Mouse (Mus musculus) intestine, embryonic 14.5 days (tissue): Measurements from ENCODE around the gene Jmjd1c. TPM values are rescaled to one million over a fixed set of nuclear protein-coding genes. Genes with fewer than 3 reads are reported as not detected.

Experiments
- ATAC-seq: fragments of 200-750 bp; cut with Nextera tagmentation; replicated peaks from 2 replicates; pipeline ENCODE4 v1.8.0; 2017; ENCODE audit warnings: low read depth, moderate number of reproducible peaks, moderate TSS enrichment, moderate library complexity; ENCODE audit not compliant: low FRiP score, low TSS enrichment
- DNase-seq: peaks from one replicate; pipeline ENCODE4 v3.0.0-alpha.2; 2018; ENCODE audit warnings: low spot score
- H3K27ac ChIP-seq: fragments of 300-500 bp; sonication (generic); 2 replicates; pipeline ENCODE4 v1.5.1; 2014; ENCODE audit warnings: low read depth, mild to moderate bottlenecking, control low read depth
- H3K27me3 ChIP-seq: fragments of 300-500 bp; sonication (generic); replicated peaks from 2 replicates; pipeline ENCODE4 v1.6.1; 2014; ENCODE audit warnings: low read length, control low read depth; ENCODE audit not compliant: control insufficient read depth, insufficient read depth
- H3K36me3 ChIP-seq: fragments of 300-500 bp; sonication (generic); 2 replicates; pipeline ENCODE4 v1.6.1; 2014; ENCODE audit warnings: low read length, control low read depth; ENCODE audit not compliant: control insufficient read depth, insufficient read depth
- H3K4me1 ChIP-seq: fragments of 300-500 bp; sonication (generic); replicated peaks from 2 replicates; pipeline ENCODE4 v1.6.1; 2014; ENCODE audit warnings: low read length, control low read depth, mixed read lengths; ENCODE audit not compliant: control insufficient read depth, insufficient read depth
- H3K4me2 ChIP-seq: fragments of 300-500 bp; sonication (generic); 2 replicates; pipeline ENCODE4 v1.6.1; 2014; ENCODE audit warnings: low read length
- H3K4me3 ChIP-seq: fragments of 300-500 bp; sonication (generic); 2 replicates; pipeline ENCODE4 v1.5.1; 2014; ENCODE audit warnings: low read depth, low read length, control low read depth, mixed read lengths
- H3K9ac ChIP-seq: fragments of 300-500 bp; sonication (generic); 2 replicates; pipeline ENCODE4 v1.6.1; 2014; ENCODE audit warnings: mild to moderate bottlenecking, low read length
- H3K9me3 ChIP-seq: fragments of 300-500 bp; sonication (generic); 2 replicates; pipeline ENCODE4 v1.6.1; 2016; ENCODE audit warnings: low read length, control low read depth; ENCODE audit not compliant: control insufficient read depth
- WGBS: fragments of 180-500 bp; shearing (Covaris S2); extraction: QIAGEN DNeasy Blood & Tissue Kit; methylation state at CpG from one replicate; pipeline ENCODE4 v1.1.7; 2014; 5-methylcytosine and 5-hydroxymethylcytosine counted together
- polyA plus RNA-seq: library from polyadenylated mRNA; unstranded; fragments of >200 nt; fragmentation: Nextera tagmentation; extraction: Ambion mirVana; gene quantifications from 2 replicates; pipeline ENCODE4 v1.2.1, GENCODE M21; 2014

Jmjd1c gene
- polyA plus RNA-seq, 1 experiment from 2014 or later, result 47.5 TPM

DNA sequence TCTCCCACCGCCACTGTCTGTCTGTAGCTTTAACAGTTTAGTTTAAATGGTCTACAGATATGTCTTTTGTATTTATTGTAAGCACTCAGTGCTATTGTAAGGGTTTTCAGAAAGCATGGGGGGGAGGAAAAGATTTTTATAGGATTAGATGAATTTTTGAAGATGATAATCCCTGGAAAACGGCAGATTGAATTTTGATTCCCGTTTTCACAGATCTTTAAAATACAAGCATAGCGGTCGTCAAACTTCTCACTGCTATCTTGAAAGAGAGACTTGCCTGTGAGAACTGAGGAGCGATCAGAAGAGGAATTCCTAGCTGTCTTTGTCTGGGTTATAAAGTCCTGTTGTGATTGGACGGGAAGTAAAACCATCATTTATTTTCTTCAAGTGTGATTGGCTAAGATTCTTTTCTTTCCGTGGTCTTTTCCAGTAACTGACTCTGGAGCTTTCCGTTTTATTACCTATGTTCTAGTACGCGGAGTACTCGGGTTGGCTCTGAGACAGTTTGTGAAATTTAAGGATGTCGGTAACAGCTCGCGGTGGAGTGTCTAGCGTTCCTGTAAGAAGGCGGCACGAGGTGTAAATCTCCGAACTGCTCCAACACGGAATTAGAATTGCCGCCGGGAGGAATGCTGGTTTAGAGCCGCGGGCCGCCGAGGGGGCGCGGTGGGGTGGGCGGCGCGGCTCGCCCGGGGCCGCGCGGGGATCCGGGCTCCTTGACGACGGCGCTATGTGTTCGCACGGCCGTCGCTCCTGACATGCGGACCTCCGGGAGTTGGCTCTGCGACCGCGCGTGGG lies 30.3 kb downstream of the Jmjd1c start:
- Histone ChIP-seq H3K9ac (peak overlapping the region; percentile 85), H3K4me2 (peak overlapping the region; percentile 79), H3K27me3 (no peaks in the 10 kb centered on the region), H3K36me3 (no peaks in the 10 kb centered on the region), H3K4me3 (peak overlapping the region; percentile 82), H3K27ac (peak overlapping the region; percentile 88), H3K9me3 (no peaks in the 10 kb centered on the region), H3K4me1 (peaks cover 10% of the 10 kb centered on the region)
- DNase-seq (peak; percentile 83), ATAC-seq (peak; percentile 76)
- under 1% methylated on average over 49 of the region's 50 CpGs for WGBS

DNA sequence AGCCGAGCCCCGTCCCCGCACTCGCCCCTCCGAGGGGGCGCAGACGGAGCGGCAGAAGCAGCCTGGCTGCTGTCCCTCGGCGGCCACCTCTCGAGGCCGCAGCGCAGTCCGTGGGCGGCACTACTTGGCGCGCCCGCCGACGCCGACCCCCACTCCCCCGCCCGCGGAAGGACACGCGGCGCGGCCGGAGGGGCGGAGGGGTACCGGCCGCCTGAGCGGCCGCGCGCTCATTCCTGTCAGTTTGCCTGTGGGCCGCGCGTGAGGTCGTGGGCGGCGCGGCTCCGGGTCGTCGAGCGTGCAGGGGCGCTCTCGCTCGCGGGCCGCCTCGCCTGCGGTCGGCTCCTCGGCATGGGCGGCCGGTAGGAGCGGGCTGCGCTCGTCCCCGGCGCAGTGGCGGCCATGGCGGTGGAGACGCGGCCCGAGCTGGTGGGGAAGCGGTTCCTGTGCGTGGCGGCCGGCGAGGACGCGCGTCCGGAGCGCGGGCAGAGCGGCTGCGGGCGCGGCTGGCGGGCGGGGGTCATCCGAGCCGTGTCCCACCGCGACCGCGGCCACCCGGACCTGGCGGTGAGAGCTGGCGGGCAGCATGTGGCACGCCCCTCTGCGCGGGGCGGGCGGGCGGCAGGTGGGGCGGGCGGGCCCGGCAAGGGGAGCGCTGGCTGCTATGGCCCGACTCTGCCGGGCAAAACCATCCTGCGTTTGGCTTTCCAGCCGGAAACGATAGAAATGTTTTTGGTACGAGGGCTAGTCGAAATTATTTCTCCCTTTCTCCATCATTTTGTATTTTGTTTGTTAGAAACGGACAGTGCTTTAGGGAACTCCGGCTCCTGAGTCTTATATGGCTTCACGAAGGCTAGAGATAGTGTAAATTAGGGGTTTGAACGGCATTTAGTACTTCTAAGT lies 31.2 kb downstream of the Jmjd1c start:
- peak overlapping the region; percentile 79 for H3K4me2 ChIP-seq
- peak overlapping the region; percentile 88 for H3K27ac ChIP-seq
- peaks cover 10% of the 10 kb centered on the region for H3K4me1 ChIP-seq
- under 1% methylated on average over 109 of the region's 115 CpGs for WGBS
- H3K27me3 ChIP-seq, result no peaks in the 10 kb centered on the region
- peak overlapping the region; percentile 82 for H3K4me3 ChIP-seq
- peak overlapping the region; percentile 85 for H3K9ac ChIP-seq
- DNase-seq (peak; percentile 77), ATAC-seq (peak; percentile 82)
- no peaks in the 10 kb centered on the region for H3K36me3 ChIP-seq
- no peaks in the 10 kb centered on the region for H3K9me3 ChIP-seq

DNA sequence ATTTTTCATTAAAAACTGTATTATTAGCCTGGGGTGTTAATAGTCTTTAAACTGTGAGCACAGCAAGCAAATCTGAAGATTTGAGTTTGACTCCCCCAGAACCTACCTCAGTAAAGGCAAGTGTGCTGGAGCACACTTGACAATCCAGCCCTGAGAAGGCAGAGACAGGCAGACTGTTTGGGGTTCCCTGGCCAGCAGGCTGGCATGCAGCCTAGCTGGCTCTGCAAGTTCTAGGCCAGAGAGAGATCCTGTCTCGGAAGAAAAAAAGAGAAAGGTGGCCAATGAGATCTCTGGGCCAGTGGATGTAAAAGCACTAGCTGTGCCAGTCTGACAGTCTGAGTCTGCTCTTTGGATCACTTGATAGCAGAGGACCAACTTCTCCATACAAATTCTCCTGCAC lies 33.6 kb downstream of the Jmjd1c start:
- ATAC-seq (no peak), DNase-seq (no peak)
- H3K27ac ChIP-seq, result no peak overlapping the region
- H3K9ac ChIP-seq, result no peak overlapping the region
- H3K9me3 ChIP-seq, result no peaks in the 10 kb centered on the region
- peaks cover 10% of the 10 kb centered on the region for H3K4me1 ChIP-seq
- whole genome bisulfite sequencing, result 73% methylated on average over 1 of the region's 1 CpGs
- no peak overlapping the region for H3K4me3 ChIP-seq
- no peaks in the 10 kb centered on the region for H3K36me3 ChIP-seq
- no peaks in the 10 kb centered on the region for H3K27me3 ChIP-seq
- H3K4me2 ChIP-seq, result no peak overlapping the region

GRCm38 (mm10) chr10:67131709-67132108 lies 35.8 kb downstream of the Jmjd1c start:
- DNase-seq (no peak), ATAC-seq (no peak)
- H3K36me3 ChIP-seq, result no peaks in the 10 kb centered on the region
- H3K4me3 ChIP-seq, result no peak overlapping the region
- peaks cover 10% of the 10 kb centered on the region for H3K4me1 ChIP-seq
- no peak overlapping the region for H3K9ac ChIP-seq
- no peak overlapping the region for H3K27ac ChIP-seq
- no peaks in the 10 kb centered on the region for H3K27me3 ChIP-seq
- H3K4me2 ChIP-seq, result no peak overlapping the region
- 77% methylated on average over 1 of the region's 1 CpGs for WGBS
- H3K9me3 ChIP-seq, result no peaks in the 10 kb centered on the region

- no peaks in the 10 kb centered on the region for H3K9me3 ChIP-seq
- DNase-seq (no peak), ATAC-seq (no peak)
- H3K4me1 ChIP-seq, result no peaks in the 10 kb centered on the region
- no peaks in the 10 kb centered on the region for H3K27me3 ChIP-seq
- H3K4me3 ChIP-seq, result no peak overlapping the region
- H3K36me3 ChIP-seq, result no peaks in the 10 kb centered on the region
- no peak overlapping the region for H3K27ac ChIP-seq
- H3K9ac ChIP-seq, result no peak overlapping the region
- H3K4me2 ChIP-seq, result no peak overlapping the region
- 92% methylated on average over 2 of the region's 2 CpGs for WGBS
Measured at GRCm38 (mm10) chr10:67134322-67134721, 38.4 kb downstream of the Jmjd1c start.

DNA sequence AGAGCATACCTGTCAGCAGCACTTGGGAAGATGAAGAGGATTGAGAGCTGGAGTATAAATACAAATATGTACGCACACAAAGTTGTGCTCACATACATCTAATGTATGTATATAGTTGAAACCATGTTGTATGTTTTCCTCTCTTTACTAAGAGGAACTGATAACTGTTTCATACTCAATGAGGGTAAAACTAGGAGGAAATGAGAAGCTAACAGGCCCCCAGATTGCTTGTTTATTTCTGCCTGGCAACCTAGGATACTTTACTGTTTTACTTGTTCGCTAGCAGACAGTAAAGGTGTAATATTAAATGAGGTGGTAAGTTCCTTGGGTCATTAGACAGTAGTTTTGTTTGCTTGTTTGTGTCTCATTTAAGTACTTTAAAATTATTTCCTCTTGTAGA lies 41.5 kb downstream of the Jmjd1c start:
- DNase-seq (no peak), ATAC-seq (no peak)
- no peaks in the 10 kb centered on the region for H3K27me3 ChIP-seq
- no peak overlapping the region for H3K27ac ChIP-seq
- H3K9ac ChIP-seq, result no peak overlapping the region
- 90% methylated on average over 2 of the region's 2 CpGs for WGBS
- no peaks in the 10 kb centered on the region for H3K4me1 ChIP-seq
- no peak overlapping the region for H3K4me3 ChIP-seq
- H3K9me3 ChIP-seq, result no peaks in the 10 kb centered on the region
- no peak overlapping the region for H3K4me2 ChIP-seq
- H3K36me3 ChIP-seq, result no peaks in the 10 kb centered on the region

DNA sequence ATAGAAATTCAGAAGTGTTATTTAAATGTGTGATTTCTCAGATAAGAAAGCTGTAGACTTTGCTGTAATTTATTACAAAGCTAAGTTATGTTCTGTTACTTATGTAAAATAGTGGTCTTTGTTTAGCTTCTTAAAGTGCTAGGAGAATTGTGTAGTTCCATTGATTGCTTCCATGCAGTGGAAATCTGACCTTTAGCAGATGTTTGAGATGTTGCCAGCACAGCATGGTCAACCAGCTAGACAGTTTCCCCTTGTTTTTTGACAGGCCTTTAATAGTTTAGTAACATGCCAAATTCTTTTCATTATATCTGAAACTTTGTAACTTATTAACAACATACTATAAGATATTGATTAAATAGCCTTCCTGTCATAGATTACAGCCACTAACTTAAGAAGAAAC lies 47.7 kb downstream of the Jmjd1c start:
- Histone ChIP-seq H3K9ac (no peak overlapping the region), H3K27ac (no peak overlapping the region), H3K4me1 (no peaks in the 10 kb centered on the region), H3K36me3 (no peaks in the 10 kb centered on the region), H3K4me2 (no peak overlapping the region), H3K9me3 (no peaks in the 10 kb centered on the region), H3K27me3 (no peaks in the 10 kb centered on the region), H3K4me3 (no peak overlapping the region)
- no peak for ATAC-seq
- DNase-seq, result no peak

DNA sequence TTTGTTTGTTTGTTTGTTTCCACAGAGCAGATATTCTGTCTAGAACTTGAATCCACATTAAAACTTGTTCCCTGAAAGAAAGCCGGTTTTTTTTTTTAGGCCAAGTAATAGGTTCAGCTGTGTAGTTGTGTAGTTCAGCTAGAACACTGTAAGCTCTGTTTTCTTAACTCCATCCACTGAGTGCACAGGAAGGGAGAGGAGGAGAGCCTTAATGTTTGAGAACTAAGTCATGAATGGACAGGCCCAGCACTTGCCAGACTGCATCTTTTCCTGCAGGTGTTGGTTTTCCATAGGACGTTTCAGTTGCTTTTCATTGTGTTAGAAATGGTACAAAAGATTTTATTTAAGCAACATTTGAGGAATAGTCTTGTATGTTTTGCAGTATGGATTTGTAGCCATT lies 48.3 kb downstream of the Jmjd1c start:
- WGBS, result 63% methylated on average over 2 of the region's 2 CpGs
- Histone ChIP-seq H3K4me3 (no peak overlapping the region), H3K4me2 (no peak overlapping the region), H3K9me3 (no peaks in the 10 kb centered on the region), H3K27ac (no peak overlapping the region), H3K27me3 (no peaks in the 10 kb centered on the region), H3K4me1 (no peaks in the 10 kb centered on the region), H3K36me3 (no peaks in the 10 kb centered on the region), H3K9ac (no peak overlapping the region)
- ATAC-seq (no peak), DNase-seq (no peak)
